Mouse (Mus musculus) stomach, embryonic 14.5 days (tissue): ENCODE measurements around the gene Frg2f1. TPM values are rescaled to one million over a fixed set of nuclear protein-coding genes. Genes with fewer than 3 reads are reported as not detected.

ENCODE experiments used
- ATAC-seq: fragments of 200-750 bp; cut with Nextera tagmentation; 2 replicates; pipeline ENCODE4 v1.8.0; 2017; ENCODE audit warnings: low read depth, moderate TSS enrichment; ENCODE audit not compliant: insufficient number of reproducible peaks, insufficient read depth, low FRiP score
- H3K27ac ChIP-seq: fragments of 300-500 bp; sonication (generic); 2 replicates; pipeline ENCODE4 v1.5.1; 2014; ENCODE audit warnings: mild to moderate bottlenecking, low read length, moderate library complexity, mixed read lengths
- H3K27me3 ChIP-seq: fragments of 300-500 bp; sonication (generic); 2 replicates; pipeline ENCODE4 v1.6.1; 2014; ENCODE audit warnings: low read length, control low read depth, mixed read lengths; ENCODE audit not compliant: control insufficient read depth, insufficient read depth
- H3K36me3 ChIP-seq: fragments of 300-500 bp; sonication (generic); 2 replicates; pipeline ENCODE4 v1.6.1; 2014; ENCODE audit warnings: mild to moderate bottlenecking, control low read depth, low read length, moderate library complexity, mixed read lengths; ENCODE audit not compliant: control insufficient read depth, insufficient read depth
- H3K4me1 ChIP-seq: fragments of 300-500 bp; sonication (generic); 2 replicates; pipeline ENCODE4 v1.6.1; 2014; ENCODE audit warnings: low read length, control low read depth, mixed read lengths; ENCODE audit not compliant: control insufficient read depth, insufficient read depth
- H3K4me2 ChIP-seq: fragments of 300-500 bp; sonication (generic); replicated peaks from 2 replicates; pipeline ENCODE4 v1.6.1; 2014; ENCODE audit warnings: low read depth, low read length, control low read depth
- H3K4me3 ChIP-seq: fragments of 300-500 bp; sonication (generic); 2 replicates; pipeline ENCODE4 v1.5.1; 2014; ENCODE audit warnings: low read depth, low read length, control low read depth
- H3K9ac ChIP-seq: fragments of 300-500 bp; sonication (generic); replicated peaks from 2 replicates; pipeline ENCODE4 v1.6.1; 2014; ENCODE audit warnings: low read depth, mild to moderate bottlenecking, control low read depth, low read length, moderate library complexity, mixed read lengths
- H3K9me3 ChIP-seq: fragments of 300-500 bp; sonication (generic); 2 replicates; pipeline ENCODE4 v1.6.1; 2016; ENCODE audit warnings: low read depth, low read length, control low read depth; ENCODE audit not compliant: control insufficient read depth
- WGBS: fragments of 180-500 bp; shearing (Covaris S2); extraction: QIAGEN DNeasy Blood & Tissue Kit; methylation state at CpG from one replicate; pipeline ENCODE4 v1.1.7; 2014; 5-methylcytosine and 5-hydroxymethylcytosine counted together
- polyA plus RNA-seq: library from polyadenylated mRNA; unstranded; fragments of >200 nt; fragmentation: Nextera tagmentation; extraction: Ambion mirVana; gene quantifications from 2 replicates; pipeline ENCODE4 v1.2.1, GENCODE M21; 2014

Gene Frg2f1
- polyA plus RNA-seq, 1 experiment from 2014 or later = 3.8 TPM

DNA sequence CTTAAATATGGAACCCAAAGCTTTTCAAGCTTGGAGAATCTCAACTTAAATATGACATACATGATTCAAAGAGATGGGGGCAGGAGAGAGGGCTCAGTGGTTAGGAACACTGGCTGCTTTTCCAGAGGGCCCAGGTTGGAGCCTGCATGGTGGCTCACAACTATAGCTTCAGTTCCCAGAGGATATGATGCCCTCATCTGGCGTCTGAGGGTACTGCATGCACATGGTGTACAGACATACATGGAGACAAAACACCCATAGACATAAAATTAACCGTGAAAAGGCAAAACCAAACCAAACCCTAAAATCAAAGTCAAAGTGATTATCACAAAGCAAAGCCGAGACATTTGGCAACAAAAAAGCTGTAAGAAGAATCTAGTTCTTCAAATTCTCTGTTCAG lies 48.5 kb downstream of the Frg2f1 start:
- Histone ChIP-seq H3K27ac (no peak overlapping the region), H3K27me3 (0 out of 2 replicates have a peak, but pooled peaks cover 5% of the 10 kb centered on the region), H3K36me3 (no peaks in the 10 kb centered on the region), H3K4me3 (no peak overlapping the region), H3K9me3 (peaks cover 3% of the 10 kb centered on the region; the same call in 1 of the 2 replicates), H3K4me1 (no peaks in the 10 kb centered on the region), H3K9ac (no peak overlapping the region), H3K4me2 (no peak overlapping the region)
- 70% methylated on average over 3 of the region's 3 CpGs for WGBS
- ATAC-seq = no peak

DNA sequence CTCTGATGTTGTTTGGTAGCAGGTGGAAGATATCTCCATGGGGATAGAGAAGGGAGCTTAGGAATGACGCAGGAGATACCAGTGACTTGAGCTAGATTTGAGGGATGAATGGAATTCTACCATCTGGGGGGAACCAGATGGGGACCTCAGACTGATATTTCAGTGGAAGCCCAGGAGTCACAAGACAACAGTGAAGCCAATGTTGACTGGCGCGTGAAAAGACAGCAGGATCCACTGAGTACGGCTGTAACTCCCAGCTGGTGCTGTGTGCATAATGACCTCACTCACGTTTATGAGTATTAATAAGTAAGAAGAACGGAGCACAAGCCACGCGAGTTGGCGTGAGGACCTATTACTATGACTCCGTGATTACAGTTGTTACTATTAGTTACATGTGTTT lies 49.7 kb downstream of the Frg2f1 start:
- Histone ChIP-seq H3K27me3 (0 out of 2 replicates have a peak, but pooled peaks cover 5% of the 10 kb centered on the region), H3K9ac (no peak overlapping the region), H3K36me3 (no peaks in the 10 kb centered on the region), H3K4me1 (no peaks in the 10 kb centered on the region), H3K9me3 (peaks cover 3% of the 10 kb centered on the region; the same call in 1 of the 2 replicates), H3K27ac (no peak overlapping the region), H3K4me3 (no peak overlapping the region), H3K4me2 (no peak overlapping the region)
- no peak for ATAC-seq
- 89% methylated on average over 10 of the region's 10 CpGs for WGBS

- Histone ChIP-seq H3K9me3 (no peaks in the 10 kb centered on the region), H3K27me3 (no peaks in the 10 kb centered on the region), H3K4me3 (no peak overlapping the region), H3K4me1 (no peaks in the 10 kb centered on the region), H3K4me2 (no peak overlapping the region), H3K36me3 (no peaks in the 10 kb centered on the region), H3K9ac (no peak overlapping the region), H3K27ac (no peak overlapping the region)
- WGBS = 73% methylated on average over 7 of the region's 7 CpGs
- ATAC-seq = no peak
These were observed 54.4 kb downstream of the Frg2f1 start for GRCm38 (mm10) chr4:119484882-119485281.

- no peak overlapping the region for H3K27ac ChIP-seq
- WGBS = 47% methylated on average over 9 of the region's 9 CpGs
- no peaks in the 10 kb centered on the region for H3K9me3 ChIP-seq
- no peaks in the 10 kb centered on the region for H3K36me3 ChIP-seq
- H3K4me1 ChIP-seq = no peaks in the 10 kb centered on the region
- no peaks in the 10 kb centered on the region for H3K27me3 ChIP-seq
- no peak overlapping the region for H3K4me3 ChIP-seq
- no peak overlapping the region for H3K9ac ChIP-seq
- ATAC-seq = no peak
- H3K4me2 ChIP-seq = no peak overlapping the region
These were observed 56.3 kb downstream of the Frg2f1 start for GRCm38 (mm10) chr4:119483051-119483450.

Other genes starting within 250 kb of the Frg2f1 start
- gene Ybx1, start 244.9 kb downstream of the Frg2f1 start, polyA plus RNA-seq = 626 and 684 TPM in 2 replicates
- gene Ppih, start 219.0 kb downstream of the Frg2f1 start, polyA plus RNA-seq = 91.7 and 93.7 TPM in 2 replicates
- gene Ccdc30, start 124.0 kb downstream of the Frg2f1 start, polyA plus RNA-seq = 3.5 and 7.3 TPM in 2 replicates
- 31.9 and 33.7 TPM in 2 replicates for gene Ppcs, start 117.1 kb downstream of the Frg2f1 start, polyA plus RNA-seq
- not detected in 2 replicates for gene Zmynd12, start 116.7 kb downstream of the Frg2f1 start, polyA plus RNA-seq
- gene Rimkla, start 46.9 kb downstream of the Frg2f1 start, polyA plus RNA-seq = 1.8 and 2.0 TPM in 2 replicates
- 26.3 and 26.8 TPM in 2 replicates for gene Foxj3, start 2.5 kb downstream of the Frg2f1 start, polyA plus RNA-seq
- not detected in 2 replicates for gene Guca2a, start 98.2 kb upstream of the Frg2f1 start, polyA plus RNA-seq
- 0.62 TPM in 1 of 2 replicates, not detected in the other for gene Guca2b, start 119.4 kb upstream of the Frg2f1 start, polyA plus RNA-seq
- 8.6 and 9.8 TPM in 2 replicates for gene Hivep3, start 194.3 kb upstream of the Frg2f1 start, polyA plus RNA-seq